9 mouse cellular contexts compared by ENCODE assay signal in the genomic region with DNA sequence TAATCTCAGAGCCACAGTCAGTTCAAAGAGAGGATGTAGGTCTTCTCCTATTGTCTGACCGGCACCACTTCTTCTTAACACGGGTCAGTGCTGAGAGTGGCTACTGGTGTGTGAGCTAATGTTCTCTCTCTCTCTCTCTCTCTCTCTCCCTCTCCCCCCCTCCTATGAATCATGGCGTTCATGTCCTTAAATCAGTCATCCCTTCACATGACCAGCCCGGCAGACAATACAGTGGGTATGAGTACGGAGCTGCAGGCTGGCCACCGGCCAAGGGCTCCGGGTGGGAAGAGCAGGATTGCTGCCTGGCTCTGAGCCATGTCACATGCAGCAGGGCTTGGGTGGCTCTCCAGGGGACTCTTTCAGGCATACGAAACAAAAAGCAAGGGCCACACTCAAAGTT. TPM values are rescaled to one million over a fixed set of nuclear protein-coding genes. Genes with fewer than 3 reads are reported as not detected.
DNase-seq lines count a peak whose midpoint lies in the region; ATAC-seq and TF ChIP-seq lines count a peak whose summit lies in the region.
"Had no signal": no experiment of that assay in that cellular context is flagged by ENCODE, and none has a peak within 500 bp of the region (broad histone marks: within the 10 kb centered on the region; RNA-seq: fewer than 3 reads in every experiment).

No protein-coding gene starts in this region.

- no peak overlapping the region for H3K9ac ChIP-seq in limb, embryonic 14.5 days (ENCODE audit: low read depth, low read length, severe bottlenecking)

- ATAC-seq in limb, embryonic 14.5 days (ENCODE audit: low FRiP score, low read depth), result peak; percentile 53; the same call in 1 of the 2 replicates

- no peak overlapping the region for H3K4me2 ChIP-seq in limb, embryonic 14.5 days (replicated peaks; ENCODE audit: low read depth, low read length, severe bottlenecking)

- no peaks in the 10 kb centered on the region for H3K27me3 ChIP-seq in limb, embryonic 14.5 days (ENCODE audit: control insufficient read depth, insufficient read depth, low read length)

- H3K27ac ChIP-seq in limb, embryonic 14.5 days (replicated peaks; ENCODE audit: low read depth, low read length), result no peak overlapping the region

- H3K36me3 ChIP-seq in limb, embryonic 14.5 days (ENCODE audit: control insufficient read depth, insufficient read depth, low read length), result no peaks in the 10 kb centered on the region

- TF ChIP-seq POLR2A in limb, embryonic 14.5 days (IDR thresholded peaks at IDR 0.05; ENCODE audit: borderline replicate concordance, extremely low read depth, insufficient read depth, insufficient read length), result no peak

- peak; percentile 33 to 42 for DNase-seq in cerebellum, postnatal 25 days
- no peak for DNase-seq in cerebellum, adult 8-10 months
- peak; percentile 35 to 66 for DNase-seq in urinary bladder, postnatal 4 days (ENCODE audit: low spot score in 2 of 2)
- no peak for DNase-seq in urinary bladder, adult 2 months (ENCODE audit: low spot score)
- peak; percentile 82 for DNase-seq in heart, postnatal 4 days
- peak; percentile 44 for DNase-seq in limb, embryonic 14.5 days (ENCODE audit: low spot score)
- DNase-seq in ovary, postnatal 14 days (ENCODE audit: low spot score), result peak; percentile 37
- no peak for DNase-seq in thymus, postnatal 14 days

- H3K4me3 ChIP-seq in limb, embryonic 14.5 days (replicated peaks; ENCODE audit: low read length), result no peak overlapping the region
- H3K4me3 ChIP-seq: megakaryocyte, embryonic 14.5 days had no signal

- no peaks in the 10 kb centered on the region for H3K4me1 ChIP-seq in limb, embryonic 14.5 days (ENCODE audit: control insufficient read depth, insufficient read depth, low read length)

- no peaks in the 10 kb centered on the region for H3K9me3 ChIP-seq in limb, embryonic 14.5 days (ENCODE audit: control insufficient read depth, low read length)
- H3K9me3 ChIP-seq: megakaryocyte, embryonic 14.5 days had no signal

- 58% methylated on average over 8 of the region's 8 CpGs for WGBS in limb, embryonic 14.5 days

RNA-seq across cellular contexts. Expression of a gene that starts 47.2 kb away (rescaled TPM):
- 33.6 and 35.8 TPM in 2 replicates for polyA plus RNA-seq in urinary bladder, adult 2 months (2012; rRNA removed)
- total RNA-seq in heart, postnatal 4 days (2021), result 10 to 100 TPM; 13.2 to 14.5 TPM
- 25.7 and 26.5 TPM in 2 replicates for polyA plus RNA-seq in limb, embryonic 14.5 days (2012; rRNA removed)
- 26.4 and 27.7 TPM in 2 replicates for polyA plus RNA-seq in limb, embryonic 14.5 days (2014; fragmentation: Nextera tagmentation; extraction: Ambion mirVana)

Comparison
In these comparisons a context has a peak if more than half of its experiments do, and no peak if none do; other contexts are left out.
1. DNase-seq: peak in cerebellum, postnatal 25 days (2 of 2), urinary bladder, postnatal 4 days (2 of 2), heart, postnatal 4 days (single experiment), limb, embryonic 14.5 days (single experiment) and ovary, postnatal 14 days (single experiment); none in cerebellum, adult 8-10 months (single experiment), urinary bladder, adult 2 months (single experiment) and thymus, postnatal 14 days (single experiment).